Mouse (Mus musculus): ENCODE results near the gene Tspear.
"Not testable (repeated sequence)": the region's sequence is repeated elsewhere in the genome, so short reads cannot be mapped to it uniquely, and the experiment has no call there.

Gene Tspear

DNA sequence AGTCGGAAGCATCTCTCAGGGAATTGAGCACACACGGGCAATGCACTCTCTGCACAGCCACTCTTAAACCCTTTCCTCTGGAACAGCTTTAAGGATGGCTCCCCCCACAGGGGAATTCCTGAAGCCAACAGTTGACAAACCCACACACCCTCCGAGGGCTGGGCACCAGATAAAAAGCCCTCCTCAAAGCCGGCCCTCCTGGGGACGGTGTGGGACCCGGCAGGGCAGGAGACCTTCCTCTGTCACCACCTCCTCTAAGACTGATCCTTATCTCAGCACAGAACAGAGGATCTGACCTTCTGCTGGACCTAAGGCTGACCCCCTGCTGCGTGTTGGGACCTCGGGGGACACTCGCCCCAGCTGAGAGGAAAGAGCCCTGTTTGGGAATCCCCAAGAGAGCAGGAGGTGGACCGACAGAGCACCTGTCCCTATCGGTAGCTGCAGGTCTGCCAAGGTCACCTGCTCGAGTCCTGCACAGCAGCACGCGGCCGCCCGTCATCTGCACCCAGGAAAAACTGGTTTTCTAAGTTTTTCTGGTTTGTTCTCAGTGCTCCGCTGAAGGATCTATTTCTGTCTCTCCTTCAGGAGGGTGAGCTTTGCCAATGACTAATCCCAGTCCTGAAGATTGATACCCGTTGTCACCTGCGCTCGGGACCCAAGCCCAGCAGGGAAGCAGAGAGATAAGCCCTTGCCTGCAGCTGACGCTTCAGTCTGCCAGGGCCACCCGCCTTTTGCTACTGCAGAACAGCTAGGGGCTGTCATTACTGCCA is at the start of gene Tspear:
Tspear (plus strand) TSS at position 675 of the 770 bp plus-strand sequence.
- no peak for DNase-seq

DNA sequence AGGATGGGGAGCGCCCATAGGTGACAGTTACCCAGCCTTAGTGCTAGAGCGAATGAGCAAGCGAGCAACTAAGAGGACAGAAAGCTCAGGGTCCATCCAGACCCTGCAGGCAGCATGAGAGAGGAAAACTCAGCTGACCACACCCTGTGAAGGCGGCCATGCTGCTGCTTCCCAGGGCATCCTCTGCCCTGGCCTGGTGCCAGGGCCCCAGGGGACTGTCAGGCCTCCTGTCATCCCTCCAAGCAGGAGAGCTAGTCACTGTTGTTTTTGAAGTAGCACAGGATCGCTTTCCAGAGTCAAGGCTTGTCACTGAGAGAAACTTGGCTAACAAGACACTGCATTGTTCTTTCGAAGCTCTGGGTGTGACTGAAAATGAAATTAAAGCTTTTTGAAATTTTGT is 47.4 kb upstream of the Tspear start:
- no peak for DNase-seq

DNA sequence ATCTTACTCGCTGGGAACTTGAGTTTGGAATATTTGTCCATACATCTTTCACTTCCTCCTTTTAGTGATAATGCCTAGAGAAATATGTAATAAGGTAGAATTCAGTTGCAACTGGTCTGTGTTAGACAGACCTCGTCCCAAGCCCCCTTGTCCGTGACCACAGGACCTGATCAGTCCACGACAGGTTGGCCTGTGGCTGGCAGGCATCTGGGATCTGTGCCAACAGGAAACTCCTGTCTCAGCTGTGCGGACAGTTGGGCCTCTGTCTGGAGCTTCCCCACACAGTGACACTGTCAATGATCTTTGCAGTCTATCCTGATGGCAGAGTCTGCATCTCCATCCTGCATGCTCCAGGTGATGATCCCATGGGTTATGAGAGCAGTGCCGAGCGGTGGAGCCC is 43.2 kb upstream of the Tspear start:
- no peak for DNase-seq

DNA sequence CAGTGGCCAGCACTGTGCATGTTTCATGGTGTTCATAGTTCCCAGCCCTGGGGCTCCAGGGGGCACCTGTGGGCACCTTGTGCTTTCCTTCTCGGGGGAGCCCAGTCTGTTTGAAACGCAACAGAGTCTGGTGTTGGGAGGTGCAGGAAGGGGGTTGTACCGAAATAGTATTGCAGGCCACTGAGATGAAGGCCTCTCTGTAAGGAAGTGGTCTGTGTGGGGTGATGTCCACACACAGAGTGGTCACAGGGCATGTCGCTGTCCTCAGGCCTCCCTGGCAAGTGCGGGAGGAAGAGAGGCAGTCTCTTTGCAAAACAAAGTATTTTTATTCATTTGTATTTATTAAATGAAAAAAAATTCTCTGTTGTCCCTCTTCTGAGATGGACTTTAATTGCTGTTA is 40.8 kb upstream of the Tspear start:
- no peak for DNase-seq

DNA sequence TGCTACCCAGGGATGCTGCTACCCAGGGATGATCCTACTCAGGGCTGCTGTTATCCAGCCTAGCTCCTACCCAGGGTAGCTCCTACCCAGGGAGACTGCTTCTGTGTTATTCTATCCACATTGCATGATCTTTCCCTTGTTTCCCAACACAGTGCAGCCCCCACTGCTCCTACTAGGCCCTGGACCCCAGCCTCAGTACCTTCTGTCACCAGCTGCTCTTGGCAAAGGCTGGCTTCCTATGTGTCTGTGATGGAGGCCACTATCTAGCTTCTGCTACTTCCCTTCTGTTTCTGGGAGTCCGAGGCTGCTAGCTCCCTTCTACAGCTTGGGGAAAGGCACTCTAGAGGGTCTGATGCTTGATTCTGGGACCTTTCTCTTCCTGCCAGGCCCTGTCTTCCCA is 38.9 kb upstream of the Tspear start:
- no peak for DNase-seq

DNA sequence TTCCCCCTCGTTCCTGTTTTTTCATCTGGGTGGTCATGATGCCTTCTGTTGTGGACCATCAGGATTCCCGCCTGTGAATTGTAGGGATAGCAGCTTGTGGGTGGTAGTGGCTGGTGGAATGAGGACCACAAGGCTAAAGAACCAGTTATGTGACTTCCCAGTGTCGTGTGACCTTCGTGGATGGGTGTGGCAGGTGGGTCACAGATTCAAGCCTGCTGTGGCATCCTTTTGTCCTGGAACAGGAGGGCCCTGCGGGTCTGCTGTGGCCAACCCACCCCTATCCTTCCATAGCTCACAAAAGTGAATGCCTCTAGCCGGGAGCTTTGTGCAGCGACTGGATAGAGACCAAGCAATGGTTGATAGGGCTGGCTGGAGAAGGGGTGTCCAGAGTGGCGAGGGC is 38.5 kb upstream of the Tspear start:
- no peak for DNase-seq

DNA sequence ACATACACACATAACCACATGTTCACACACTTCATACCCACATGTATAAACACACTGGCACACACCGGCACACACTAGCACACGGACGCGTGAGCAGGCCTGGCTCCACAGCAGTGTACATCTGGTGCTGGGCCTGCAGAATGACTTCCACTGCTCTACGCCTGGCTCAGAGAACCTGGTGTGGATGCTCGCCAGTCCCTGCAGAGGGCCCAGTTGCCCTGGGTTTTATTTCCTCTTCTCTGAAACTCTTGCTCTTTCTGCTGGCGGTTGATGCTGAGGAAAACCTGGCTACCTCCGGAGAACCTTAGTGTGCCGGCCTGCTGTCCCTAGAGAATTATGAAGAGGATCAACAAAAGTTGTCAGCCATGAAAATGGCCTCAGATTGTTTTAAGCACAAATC is 34.3 kb upstream of the Tspear start:
- no peak for DNase-seq

DNA sequence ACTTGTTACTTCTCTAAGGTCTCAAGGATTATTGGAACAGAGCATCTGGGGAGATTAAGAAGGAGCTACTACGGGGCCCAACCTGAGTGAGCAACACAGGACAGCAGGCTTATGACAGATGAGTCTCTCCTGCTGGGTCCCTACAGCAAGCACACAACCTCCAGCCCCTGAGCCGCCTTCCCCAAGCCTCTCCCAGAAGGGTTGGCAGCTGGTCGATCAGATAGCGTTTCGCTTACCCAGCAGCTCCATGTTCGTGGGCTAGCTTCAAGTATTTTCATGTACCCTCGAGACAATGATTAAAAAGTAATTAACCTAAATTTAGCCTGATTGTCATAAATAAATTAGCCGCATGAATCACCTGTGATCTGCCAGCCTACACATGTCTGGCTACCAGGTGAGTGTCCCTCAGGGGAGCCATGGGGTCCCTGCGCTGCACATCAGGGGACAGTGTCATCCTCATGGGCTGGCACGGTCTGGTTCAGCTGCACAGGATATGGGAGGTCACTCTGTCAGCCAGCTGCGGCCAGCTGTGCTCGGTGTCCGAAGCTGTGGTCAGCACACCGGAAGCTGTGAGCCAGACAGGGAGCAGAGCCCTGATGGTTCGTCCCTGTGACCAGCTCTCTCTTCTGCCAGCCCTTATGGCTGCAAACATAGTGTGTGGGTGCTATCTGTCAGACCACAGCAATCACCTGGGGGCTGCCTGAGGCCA is 27.9 kb upstream of the Tspear start:
- no peak for DNase-seq

DNA sequence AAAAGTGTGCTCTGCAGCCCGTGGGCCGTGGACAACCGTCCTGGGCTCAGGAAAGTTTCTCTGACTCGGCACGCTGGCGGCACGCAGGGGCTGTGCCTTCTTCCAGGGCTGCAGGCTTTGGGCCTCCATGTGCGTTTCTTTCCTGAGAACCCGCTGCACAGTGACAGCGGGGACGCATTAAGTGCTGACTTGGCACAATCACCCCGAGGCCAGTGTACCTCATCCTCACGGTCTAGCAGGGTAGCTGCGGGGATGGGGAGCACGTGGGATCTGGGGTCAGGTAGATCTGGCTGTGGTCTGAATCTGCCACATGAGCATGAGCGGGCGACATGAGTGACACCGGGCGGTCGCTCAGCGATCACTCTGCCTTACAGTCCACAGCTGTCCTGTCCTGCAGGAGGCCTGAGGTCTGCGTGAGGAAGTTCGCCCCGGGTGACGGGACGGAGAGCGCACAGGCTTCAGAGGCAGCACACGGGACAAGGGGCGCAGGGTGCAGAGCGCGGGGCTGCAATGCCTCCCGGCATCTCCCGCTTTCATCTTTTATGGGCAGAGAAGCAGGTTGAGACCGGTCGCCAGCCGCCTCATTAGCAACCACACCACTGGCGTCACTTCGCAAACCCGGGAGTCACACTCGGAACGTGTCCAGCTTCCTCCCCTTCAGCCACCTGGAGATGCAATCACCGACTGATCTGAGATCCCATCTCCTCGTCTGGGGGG is 22.3 kb upstream of the Tspear start:
- no peak for DNase-seq

DNA sequence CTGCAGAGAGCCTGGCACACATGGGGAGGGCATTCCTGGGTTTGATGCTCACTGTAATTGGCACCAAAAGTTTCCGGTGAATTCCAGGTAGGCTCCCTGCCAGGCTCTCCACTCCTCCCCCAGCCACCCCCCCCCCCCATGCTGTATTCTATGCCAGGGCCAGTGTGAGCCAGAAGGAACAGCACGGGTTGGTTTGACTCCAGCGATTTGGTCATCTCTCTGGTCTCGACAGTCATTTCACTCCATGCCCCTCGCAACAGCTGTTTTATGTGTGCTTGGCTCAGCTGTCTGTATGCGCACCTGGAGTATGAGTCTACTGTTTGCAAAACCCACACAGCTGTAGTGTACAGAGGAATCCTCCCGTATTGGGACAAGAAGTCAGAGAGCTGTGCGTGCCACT is 20.0 kb upstream of the Tspear start:
- no peak for DNase-seq

DNA sequence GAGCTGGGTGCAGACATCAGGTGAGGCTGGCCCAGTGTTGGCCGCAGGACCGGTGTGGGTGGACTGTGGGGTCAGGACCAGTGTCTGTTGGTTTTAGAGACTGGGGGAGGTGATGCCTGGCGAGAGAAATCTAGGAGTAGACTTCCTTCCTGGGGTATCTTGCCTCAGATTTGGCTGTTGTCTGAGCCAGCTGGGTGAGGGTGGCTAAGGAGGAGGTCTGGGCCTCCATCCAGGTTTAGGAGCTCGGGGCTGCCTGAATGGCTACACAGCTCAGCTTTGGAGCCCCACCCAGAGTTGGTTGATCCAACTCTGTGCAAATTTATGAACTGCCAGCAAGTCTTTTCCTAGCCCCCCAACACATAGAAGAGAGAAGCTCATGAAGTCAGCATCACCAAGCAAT is 19.0 kb upstream of the Tspear start:
- peak; percentile 46 for DNase-seq

DNA sequence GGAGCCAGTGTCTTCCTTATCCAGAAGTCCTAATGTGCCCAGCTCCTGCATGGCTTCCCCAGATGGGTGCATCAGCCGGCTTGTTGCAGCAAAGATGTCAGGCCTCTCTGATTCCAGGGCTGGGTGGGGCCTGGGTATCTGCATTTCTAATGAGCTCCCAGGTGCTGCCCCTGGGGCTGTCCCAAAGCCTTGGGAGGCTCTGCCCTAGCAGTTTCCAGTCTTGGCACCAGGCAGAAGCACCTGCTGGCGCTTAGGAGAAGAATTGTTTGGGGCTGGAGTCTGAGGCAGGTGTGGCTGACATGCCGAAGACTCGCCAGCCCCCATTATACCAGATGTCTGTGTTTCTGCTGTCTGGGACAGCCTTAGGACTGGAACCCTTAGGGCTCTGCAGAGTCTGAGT is 15.7 kb upstream of the Tspear start:
- no peak for DNase-seq

DNA sequence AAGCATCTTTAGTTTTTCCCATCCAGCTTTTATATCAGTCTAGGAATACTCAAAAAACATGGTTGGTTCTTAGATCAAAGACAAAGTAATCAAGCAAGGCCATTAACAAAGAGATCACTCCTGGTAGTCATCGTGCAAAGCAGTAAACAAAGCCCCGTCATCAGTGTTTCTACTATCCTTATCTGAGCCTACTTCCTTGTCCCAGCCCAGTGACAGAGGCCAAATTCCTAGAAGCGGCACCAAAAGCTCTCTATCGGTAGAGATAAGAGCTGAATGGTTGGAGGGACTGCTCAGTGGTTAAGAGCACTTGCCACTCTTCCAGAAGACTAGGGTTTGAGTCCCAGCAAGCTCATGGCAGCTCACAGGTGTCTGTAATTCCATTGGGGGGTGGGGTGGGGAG is 14.8 kb upstream of the Tspear start:
- DNase-seq: no peak

DNA sequence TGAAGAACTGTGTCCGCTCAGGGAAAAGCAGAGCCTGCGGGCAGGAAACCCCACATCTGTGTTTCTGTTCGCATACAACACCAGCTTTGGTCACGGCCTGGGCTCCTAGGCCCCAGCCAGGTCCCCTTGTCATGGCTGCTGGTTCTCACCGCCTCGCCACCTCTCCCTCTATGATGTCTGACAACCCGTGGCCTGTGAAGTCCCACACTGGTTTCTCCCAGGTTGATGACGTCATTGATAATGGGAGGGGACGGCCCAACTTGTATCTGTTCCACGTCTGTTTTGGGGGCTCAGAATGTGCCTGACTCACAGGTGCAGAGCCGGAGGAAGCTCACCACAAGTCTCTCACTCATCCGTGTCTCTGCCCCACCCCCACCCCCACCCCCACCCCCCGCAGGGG is 12.6 kb upstream of the Tspear start:
- no peak for DNase-seq

DNA sequence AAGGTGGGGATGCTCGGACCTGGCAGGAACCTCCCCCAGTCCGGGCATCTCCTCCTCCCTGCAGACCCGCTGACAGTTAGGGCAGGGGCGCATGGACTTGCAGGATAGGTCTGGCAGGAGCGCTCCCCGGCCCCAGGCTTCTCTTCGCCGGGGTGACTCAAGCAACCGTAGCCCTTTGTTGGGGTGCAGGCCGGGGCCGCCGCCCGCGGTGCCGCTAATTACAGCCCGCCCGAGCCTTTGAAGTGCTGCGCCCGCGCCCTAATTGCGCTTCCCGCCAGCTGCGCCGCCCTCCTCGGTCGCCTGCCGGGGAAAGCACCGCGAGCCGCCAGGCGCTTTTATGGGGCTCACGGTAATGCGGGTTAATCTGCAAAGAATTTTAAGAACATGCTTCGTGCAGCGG is 8.8 kb upstream of the Tspear start:
- DNase-seq: no peak

DNA sequence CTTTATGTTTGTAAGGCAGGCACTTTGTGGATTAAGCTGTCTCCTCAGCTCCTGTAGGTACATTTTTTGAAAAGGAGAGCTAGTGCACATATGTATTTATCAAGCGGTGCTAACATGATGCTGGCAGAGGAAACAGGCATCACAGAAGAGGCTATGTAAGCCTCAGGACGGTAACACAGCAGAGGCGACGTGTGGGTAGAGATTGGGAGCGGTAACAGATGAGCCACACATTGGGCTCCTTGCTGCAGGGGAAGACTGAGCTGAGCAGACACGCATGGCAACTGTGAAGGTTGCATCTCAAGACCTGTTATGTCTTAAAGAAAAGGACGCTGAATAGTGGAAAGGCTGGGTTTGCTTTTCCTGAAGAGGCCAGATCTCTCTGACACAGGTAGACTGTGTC is 3.4 kb upstream of the Tspear start:
- DNase-seq: peak; percentile 31

DNA sequence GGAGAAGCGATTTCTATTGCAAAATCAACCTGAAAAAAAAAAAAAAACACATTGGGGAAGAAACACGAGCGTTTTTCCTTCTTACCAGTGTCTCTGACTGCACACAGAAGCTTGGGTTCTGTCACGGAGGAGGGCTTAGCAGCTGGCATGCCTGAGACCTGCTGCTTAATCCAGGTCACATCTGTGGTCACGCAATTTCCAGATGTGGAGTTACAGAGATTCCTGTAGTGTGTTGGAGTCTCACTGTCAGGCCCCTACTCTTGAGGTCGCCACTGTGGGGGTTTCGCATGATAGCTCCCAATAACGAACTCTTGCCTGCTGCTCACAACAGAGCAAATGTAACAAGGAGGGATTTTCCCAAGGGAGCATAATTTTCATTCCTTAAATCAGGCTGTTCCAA is 2.2 kb upstream of the Tspear start:
- DNase-seq: no peak

DNA sequence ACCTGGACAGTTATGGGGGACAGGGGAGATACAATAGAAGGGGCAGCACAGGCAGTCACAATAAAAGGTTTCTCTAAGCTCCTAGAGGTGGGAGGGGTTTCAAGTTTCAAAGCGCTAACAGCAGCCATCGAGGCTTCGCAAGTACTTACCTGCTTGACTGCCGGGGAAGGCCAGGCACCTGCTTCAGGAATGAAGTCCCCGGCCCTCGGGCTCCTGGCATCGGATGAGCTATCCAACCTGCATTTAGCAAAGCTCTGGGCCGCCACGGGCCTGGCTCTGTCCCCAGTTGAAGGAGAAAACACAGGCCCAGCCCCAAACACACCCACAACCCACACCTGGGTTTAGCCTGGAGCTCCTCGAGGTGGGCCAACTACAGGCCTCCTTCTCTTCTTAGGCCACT is 652 bp downstream of the Tspear start:
- DNase-seq: no peak

DNA sequence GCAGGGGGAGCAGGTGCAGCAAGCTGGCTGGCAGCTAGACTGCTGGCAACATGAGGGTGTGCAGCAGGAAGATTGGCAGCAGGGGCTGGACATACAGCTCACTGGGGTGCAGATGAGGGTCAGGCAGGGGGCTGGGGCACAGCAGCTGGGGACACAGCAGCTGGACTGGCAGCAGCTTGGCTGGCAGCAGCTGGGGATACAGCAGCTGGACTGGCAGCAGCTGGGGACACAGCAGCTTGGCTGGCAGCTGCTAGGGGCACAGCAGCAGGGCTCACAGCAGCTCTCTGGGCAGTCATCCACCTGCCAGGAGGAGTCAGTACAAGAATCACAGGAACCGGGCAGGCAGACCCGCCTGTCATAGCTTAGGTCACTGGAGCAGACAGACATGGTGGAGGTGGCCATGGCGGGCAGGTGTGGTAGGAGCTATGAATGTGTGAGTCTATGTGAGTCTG is 4.0 kb downstream of the Tspear start, which contains the start of gene Gm19402:
Gm19402 (minus strand) TSS at position 402 of the 452 bp plus-strand sequence.
- DNase-seq: not testable (repeated sequence)

DNA sequence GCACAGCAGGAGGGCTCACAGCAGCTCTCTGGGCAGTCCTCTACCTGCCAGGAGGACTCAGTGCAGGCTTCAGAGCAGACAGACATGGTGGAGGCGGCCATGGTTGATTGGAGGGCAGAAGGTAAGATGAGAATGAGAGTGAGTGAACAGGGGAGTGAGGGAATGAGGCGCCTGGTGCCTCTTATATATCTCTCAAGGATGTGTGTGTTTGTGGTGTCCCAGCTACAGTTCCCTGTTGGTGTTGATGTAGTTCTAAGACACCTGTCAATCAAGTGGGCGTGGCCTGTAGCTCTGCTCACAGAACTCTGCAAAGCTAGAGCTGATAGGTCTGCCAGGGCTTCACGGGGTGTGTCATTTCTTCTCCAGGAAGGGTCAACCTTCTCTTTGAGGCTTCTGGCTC is 10.8 kb downstream of the Tspear start, which contains the start of gene Gm9508:
Gm9508 (minus strand) TSS at position 101 of the 400 bp plus-strand sequence.
- DNase-seq: no peak

DNA sequence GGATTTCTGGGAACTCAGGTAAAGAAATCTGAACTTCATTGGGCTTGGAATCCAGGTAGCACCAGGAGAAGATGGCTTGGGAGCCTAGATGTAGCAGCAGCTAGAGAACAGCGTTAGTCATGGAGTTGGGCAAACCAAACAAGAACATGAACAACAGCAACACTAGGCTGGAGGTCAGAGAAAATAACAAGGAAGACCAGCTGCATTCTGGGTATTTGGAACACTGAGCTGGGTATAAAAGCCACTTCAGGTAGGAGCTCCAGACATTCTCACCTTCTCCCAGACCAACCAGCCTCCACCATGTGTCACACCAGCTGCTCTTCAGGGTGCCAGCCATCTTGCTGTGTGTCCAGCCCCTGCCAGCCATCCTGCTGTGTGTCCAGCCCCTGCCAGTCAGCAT is 20.0 kb downstream of the Tspear start, which contains the start of gene Gm10272:
Gm10272 (plus strand) TSS at position 301 of the 400 bp plus-strand sequence.
- no peak for DNase-seq

DNA sequence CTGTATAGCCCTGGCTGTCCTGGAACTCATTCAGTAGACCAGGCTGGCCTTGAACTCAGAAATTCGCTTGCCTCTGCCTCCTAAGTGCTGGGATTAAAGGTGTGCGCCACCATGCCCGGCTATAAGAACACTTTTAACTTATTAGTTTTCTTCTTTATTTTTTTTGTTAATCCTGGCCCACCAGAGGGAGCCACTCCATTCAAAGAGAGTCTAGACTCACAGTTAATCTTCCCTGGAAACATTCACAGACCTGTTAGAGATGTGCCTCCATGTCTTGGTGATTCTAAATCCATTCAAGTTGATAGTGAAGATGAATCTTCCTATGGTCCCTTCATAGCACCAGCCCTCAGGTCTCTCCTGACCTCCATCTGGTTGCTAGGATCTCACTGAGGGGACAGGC is 23.5 kb downstream of the Tspear start:
- DNase-seq: no peak

DNA sequence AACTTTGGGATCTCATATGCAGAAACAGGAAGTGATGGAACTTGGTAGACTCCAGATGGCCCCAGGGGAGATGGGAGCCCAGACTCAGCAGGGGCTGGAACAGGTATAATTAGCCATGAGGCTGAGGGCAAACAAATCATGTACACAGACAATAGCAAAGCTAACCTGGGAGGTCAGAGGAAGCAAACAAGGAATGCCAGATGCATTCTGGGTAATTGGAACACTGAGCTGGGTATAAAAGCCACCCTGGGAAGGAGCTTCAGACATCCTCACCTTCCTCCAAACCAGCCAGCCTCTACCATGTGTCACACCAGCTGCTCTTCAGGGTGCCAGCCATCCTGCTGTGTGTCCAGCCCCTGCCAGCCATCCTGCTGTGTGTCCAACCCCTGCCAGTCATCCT is 24.8 kb downstream of the Tspear start, which contains the start of gene Gm10024:
Gm10024 (plus strand) TSS at position 301 of the 400 bp plus-strand sequence.
- DNase-seq: not testable (repeated sequence)
